Mouse (Mus musculus) activated CD4-positive, CD25-positive, alpha-beta regulatory T cell (primary cell): ENCODE results near the gene Creb3l1. TPM values are rescaled to one million over a fixed set of nuclear protein-coding genes. Genes with fewer than 3 reads are reported as not detected.

Experiments used
- polyA plus RNA-seq, 2 experiments: library from polyadenylated mRNA; unstranded; fragments of 100-300 nt; shearing (Covaris generic); gene quantifications; one replicate each; pipeline ENCODE4 v1.2.1; 2017

Creb3l1 gene
- under 1 TPM; 0.58 to 0.89 TPM for polyA plus RNA-seq

GRCm38 (mm10) chr2:92024274-92024672, at the start of gene Creb3l1:
Gene Creb3l1, minus strand, starts transcription at chr2:92024502.

GRCm38 (mm10) chr2:91975581-91976541, 48.4 kb downstream of the Creb3l1 start, which contains the start of gene Dgkz:
Gene Dgkz, minus strand, starts transcription at chr2:91975864.

GRCm38 (mm10) chr2:91945483-91945882, 78.8 kb downstream of the Creb3l1 start, which contains the start of gene Gm9821:
Gene Gm9821, plus strand, starts transcription at chr2:91945703.

Other genes starting within 250 kb of the Creb3l1 start
- 1 to 10 TPM in 1 of 2 experiments, not detected in 1; 2.1 TPM for gene Chrm4, start 97.3 kb downstream of the Creb3l1 start, polyA plus RNA-seq
- gene Mdk, start 92.2 kb downstream of the Creb3l1 start, polyA plus RNA-seq: 1 to 10 TPM; 1.2 to 1.7 TPM
- gene Gm9821, start 78.8 kb downstream of the Creb3l1 start, polyA plus RNA-seq: under 1 TPM; 0.25 to 0.48 TPM
- gene Dgkz, start 48.6 kb downstream of the Creb3l1 start, polyA plus RNA-seq: 100 to 1,000 TPM; 253 to 308 TPM
- gene Phf21a, start 68.6 kb upstream of the Creb3l1 start, polyA plus RNA-seq: 10 to 100 TPM; 31.4 to 46.3 TPM